ENCODE assay signal across 8 mouse cellular contexts in genomic region chr9:40390904-40391303, GRCm38 (mm10).
DNase-seq lines count a peak whose midpoint lies in the region; ATAC-seq and TF ChIP-seq lines count a peak whose summit lies in the region.

No protein-coding gene starts in this region.

- H3K9me3 ChIP-seq in limb, embryonic 12.5 days: no peaks in the 10 kb centered on the region
- H3K9me3 ChIP-seq in limb, embryonic 10.5 days (replicated peaks): no peaks in the 10 kb centered on the region
- H3K9me3 ChIP-seq in intestine, embryonic 14.5 days (ENCODE audit: control insufficient read depth, low read length): no peaks in the 10 kb centered on the region

- no peak overlapping the region for H3K9ac ChIP-seq in limb, embryonic 12.5 days (replicated peaks)
- no peak overlapping the region for H3K9ac ChIP-seq in intestine, embryonic 14.5 days (ENCODE audit: low read length)

- TF ChIP-seq CTCF in Patski (IDR thresholded peaks at IDR 0.05): peak; percentile 41

- DNase-seq in limb, embryonic 10.5 days (ENCODE audit: low spot score): no peak
- DNase-seq in Patski (ENCODE audit: low read depth, low spot score): no peak
- DNase-seq in cerebellum, postnatal 25 days: peak; percentile 72 to 78
- no peak for DNase-seq in intestine, embryonic 14.5 days (ENCODE audit: low spot score)
- no peak for DNase-seq in thymus, postnatal 10 days (ENCODE audit: low spot score in 2 of 2)
- no peak for DNase-seq in gastrocnemius, postnatal 25 days

- peaks cover 16% of the 10 kb centered on the region for H3K4me1 ChIP-seq in limb, embryonic 12.5 days (replicated peaks)
- H3K4me1 ChIP-seq in limb, embryonic 10.5 days: peaks cover 21% of the 10 kb centered on the region
- peaks cover 12% of the 10 kb centered on the region; the same call in 1 of the 2 replicates for H3K4me1 ChIP-seq in intestine, embryonic 14.5 days (replicated peaks; ENCODE audit: control insufficient read depth, insufficient read depth, low read length)

- CTCF ChIA-PET in Patski (lab: Charles Lee): interaction anchor here (1.0 kb wide), 1 partner anchor 57 kb away, joined by 5 read pairs; no protein-coding TSS in a partner anchor

- WGBS in limb, embryonic 12.5 days: 37% methylated on average over 8 of the region's 8 CpGs
- 38% methylated on average over 8 of the region's 8 CpGs for WGBS in limb, embryonic 10.5 days
- 42% methylated on average over 8 of the region's 8 CpGs for WGBS in intestine, embryonic 14.5 days

- no peaks in the 10 kb centered on the region for H3K27me3 ChIP-seq in limb, embryonic 12.5 days
- peaks cover 4% of the 10 kb centered on the region; the same call in 1 of the 2 replicates for H3K27me3 ChIP-seq in limb, embryonic 10.5 days (ENCODE audit: low read depth, poor library complexity, severe bottlenecking)
- no peaks in the 10 kb centered on the region for H3K27me3 ChIP-seq in Patski
- H3K27me3 ChIP-seq in intestine, embryonic 14.5 days (replicated peaks; ENCODE audit: control insufficient read depth, insufficient read depth, low read length): no peaks in the 10 kb centered on the region

- no peak overlapping the region for H3K27ac ChIP-seq in limb, embryonic 12.5 days
- H3K27ac ChIP-seq in limb, embryonic 10.5 days: no peak overlapping the region; the same call in 1 of the 2 replicates
- no peak overlapping the region for H3K27ac ChIP-seq in intestine, embryonic 14.5 days (ENCODE audit: low read depth)

- in situ Hi-C loops in Patski (cut with MboI; ENCODE audit: low pct_unique_long_range_greater_than_20kb): no loop called here

- POLR2A ChIA-PET in Patski (lab: Charles Lee): no interaction called here

- no peak overlapping the region for H3K4me3 ChIP-seq in limb, embryonic 12.5 days (replicated peaks)
- H3K4me3 ChIP-seq in limb, embryonic 10.5 days: no peak overlapping the region
- no peak overlapping the region for H3K4me3 ChIP-seq in intestine, embryonic 14.5 days (ENCODE audit: low read depth, low read length)

- peak overlapping the region; percentile 48; the same call in 1 of the 2 replicates for H3K4me2 ChIP-seq in limb, embryonic 12.5 days
- H3K4me2 ChIP-seq in intestine, embryonic 14.5 days (ENCODE audit: low read length): no peak overlapping the region

- H3K36me3 ChIP-seq in limb, embryonic 12.5 days: no peaks in the 10 kb centered on the region
- no peaks in the 10 kb centered on the region for H3K36me3 ChIP-seq in limb, embryonic 10.5 days
- no peaks in the 10 kb centered on the region for H3K36me3 ChIP-seq in intestine, embryonic 14.5 days (ENCODE audit: control insufficient read depth, insufficient read depth, low read length)

- ATAC-seq in limb, embryonic 12.5 days (ENCODE audit: insufficient number of reproducible peaks, insufficient read depth, low FRiP score, low TSS enrichment, low read depth): no peak
- no peak for ATAC-seq in Patski
- peak; percentile 61 for ATAC-seq in intestine, embryonic 14.5 days (replicated peaks; ENCODE audit: low FRiP score, low TSS enrichment, low read depth)
- peak; percentile 75 for ATAC-seq in megakaryocyte progenitor cell, adult 5-6 weeks (replicated peaks; ENCODE audit: poor library complexity)

Comparison
In these comparisons a context has a peak if more than half of its experiments do, and no peak if none do; other contexts are left out.
1. ATAC-seq: peak in intestine, embryonic 14.5 days (single experiment) and megakaryocyte progenitor cell, adult 5-6 weeks (single experiment); none in limb, embryonic 12.5 days (single experiment) and Patski (single experiment).
2. DNase-seq: peak in cerebellum, postnatal 25 days (2 of 2); none in limb, embryonic 10.5 days (single experiment), Patski (single experiment), intestine, embryonic 14.5 days (single experiment), thymus, postnatal 10 days (0 of 2) and gastrocnemius, postnatal 25 days (single experiment).